In the genomic region with DNA sequence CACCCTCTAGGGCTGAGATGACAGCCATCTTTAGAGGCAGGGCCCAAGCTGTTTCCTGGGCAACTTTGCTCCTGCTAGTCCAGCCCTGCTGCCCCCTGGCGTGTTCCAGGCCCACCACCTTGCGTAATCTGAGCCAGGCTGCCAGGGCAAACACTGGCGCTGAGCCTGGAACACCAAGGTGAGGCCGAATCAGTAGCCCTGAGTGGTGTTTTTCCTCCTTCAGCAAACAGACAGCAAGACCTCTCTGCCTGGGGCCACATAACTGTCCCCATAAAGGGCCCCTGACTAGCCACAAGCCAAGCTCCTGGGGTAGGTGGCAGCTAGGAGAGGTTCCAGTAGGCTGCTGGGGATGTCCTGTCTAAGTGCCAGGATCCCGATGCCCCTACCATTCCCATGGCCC, we compare ENCODE assay signal across 8 mouse cellular contexts. TPM values are rescaled to one million over a fixed set of nuclear protein-coding genes. Genes with fewer than 3 reads are reported as not detected.
DNase-seq lines count a peak whose midpoint lies in the region; ATAC-seq and TF ChIP-seq lines count a peak whose summit lies in the region.

No protein-coding gene starts in this region.

- 46% methylated on average over 5 of the region's 5 CpGs for WGBS in heart, embryonic 11.5 days (ENCODE audit: insufficient replicate concordance)
- WGBS in limb, embryonic 10.5 days: 50% methylated on average over 5 of the region's 5 CpGs
- 66% methylated on average over 5 of the region's 5 CpGs for WGBS in neural tube, embryonic 15.5 days

- no peak; the same call in 1 of the 2 replicates for TF ChIP-seq CTCF in left cerebral cortex, adult 2 months (IDR thresholded peaks at IDR 0.05)

- DNase-seq in left cerebral cortex, adult 2 months (ENCODE audit: extremely low spot score in 1 of 2, low spot score in 2 of 2): no peak
- DNase-seq in left cerebral cortex, postnatal 36 days (ENCODE audit: low spot score in 2 of 2): no peak
- peak; percentile 86 for DNase-seq in cerebellum, adult 11-12 months
- DNase-seq in limb, embryonic 10.5 days (ENCODE audit: low spot score): no peak
- no peak for DNase-seq in spleen, postnatal 36 days (ENCODE audit: low spot score in 2 of 2)
- no peak for DNase-seq in B cell, adult 2 months

- intact Hi-C loops in left cerebral cortex, adult 2 months (cut with DNase I): no loop called here
- intact Hi-C loops in left cerebral cortex, postnatal 36 days (cut with DNase I): no loop called here

- H3K36me3 ChIP-seq in heart, embryonic 11.5 days (ENCODE audit: control insufficient read depth, insufficient read depth, low read length): peaks cover 19% of the 10 kb centered on the region
- H3K36me3 ChIP-seq in limb, embryonic 10.5 days: peaks cover 36% of the 10 kb centered on the region
- peaks cover 28% of the 10 kb centered on the region for H3K36me3 ChIP-seq in neural tube, embryonic 15.5 days

- peak overlapping the region; percentile 26; the same call in 1 of the 2 replicates for H3K4me3 ChIP-seq in left cerebral cortex, adult 2 months
- peak overlapping the region; percentile 97 for H3K4me3 ChIP-seq in heart, embryonic 11.5 days (ENCODE audit: low read depth, low read length)
- peak overlapping the region; percentile 11; the same call in 1 of the 2 replicates for H3K4me3 ChIP-seq in limb, embryonic 10.5 days
- no peak overlapping the region for H3K4me3 ChIP-seq in neural tube, embryonic 15.5 days (replicated peaks)

- ATAC-seq in heart, embryonic 11.5 days (replicated peaks; ENCODE audit: insufficient number of reproducible peaks, low FRiP score, low TSS enrichment): no peak
- no peak for ATAC-seq in neural tube, embryonic 15.5 days (ENCODE audit: low FRiP score)

- H3K4me2 ChIP-seq in heart, embryonic 11.5 days: peak overlapping the region; percentile 92
- 0 out of 2 replicates have a peak overlapping the region, but pooled peaks have one; percentile 4 for H3K4me2 ChIP-seq in neural tube, embryonic 15.5 days

- peak overlapping the region; percentile 40 for H3K27ac ChIP-seq in left cerebral cortex, adult 2 months
- H3K27ac ChIP-seq in heart, embryonic 11.5 days (ENCODE audit: low read depth, low read length): peak overlapping the region; percentile 46; the same call in 1 of the 2 replicates
- peak overlapping the region; percentile 96; the same call in 1 of the 2 replicates for H3K27ac ChIP-seq in limb, embryonic 10.5 days
- H3K27ac ChIP-seq in neural tube, embryonic 15.5 days (replicated peaks): no peak overlapping the region

- no peaks in the 10 kb centered on the region for H3K9me3 ChIP-seq in heart, embryonic 11.5 days (replicated peaks; ENCODE audit: control insufficient read depth, low read length)
- no peaks in the 10 kb centered on the region for H3K9me3 ChIP-seq in limb, embryonic 10.5 days (replicated peaks)
- H3K9me3 ChIP-seq in neural tube, embryonic 15.5 days (replicated peaks): no peaks in the 10 kb centered on the region

- H3K27me3 ChIP-seq in heart, embryonic 11.5 days (ENCODE audit: control insufficient read depth, insufficient read depth, low read length): no peaks in the 10 kb centered on the region
- peaks cover 16% of the 10 kb centered on the region for H3K27me3 ChIP-seq in limb, embryonic 10.5 days (ENCODE audit: low read depth, poor library complexity, severe bottlenecking)
- H3K27me3 ChIP-seq in neural tube, embryonic 15.5 days (replicated peaks): peaks cover 6% of the 10 kb centered on the region; the same call in 1 of the 2 replicates

- H3K4me1 ChIP-seq in heart, embryonic 11.5 days (ENCODE audit: control insufficient read depth, insufficient read depth, low read length): peaks cover 31% of the 10 kb centered on the region
- H3K4me1 ChIP-seq in limb, embryonic 10.5 days: peaks cover 37% of the 10 kb centered on the region
- H3K4me1 ChIP-seq in neural tube, embryonic 15.5 days: peaks cover 43% of the 10 kb centered on the region

- H3K9ac ChIP-seq in heart, embryonic 11.5 days (ENCODE audit: low read depth, low read length): peak overlapping the region; percentile 99
- no peak overlapping the region for H3K9ac ChIP-seq in neural tube, embryonic 15.5 days (replicated peaks)

RNA-seq across cellular contexts. Expression of a gene that starts 5.1 kb away (rescaled TPM):
- total RNA-seq in left cerebral cortex, adult 2 months (2021): 10 to 100 TPM; 38.0 to 40.7 TPM
- 10 to 100 TPM; 30.7 to 38.5 TPM for total RNA-seq in left cerebral cortex, postnatal 36 days (2021)
- 16.0 and 23.5 TPM in 2 replicates for polyA plus RNA-seq in heart, embryonic 11.5 days (2014; fragmentation: Nextera tagmentation; extraction: Ambion mirVana)
- 8.8 and 9.4 TPM in 2 replicates for polyA plus RNA-seq in limb, embryonic 10.5 days (2016; fragmentation: Nextera tagmentation; extraction: Ambion mirVana)
- polyA plus RNA-seq in neural tube, embryonic 15.5 days (2015; fragmentation: Nextera tagmentation; extraction: Ambion mirVana): 5.6 and 6.2 TPM in 2 replicates

RNA-seq across cellular contexts. Expression of a gene that starts 12.4 kb away (rescaled TPM):
- total RNA-seq in left cerebral cortex, adult 2 months (2021): 1 to 10 TPM; 5.3 to 6.8 TPM
- 1 to 10 TPM; 6.0 to 7.1 TPM for total RNA-seq in left cerebral cortex, postnatal 36 days (2021)
- polyA plus RNA-seq in heart, embryonic 11.5 days (2014; fragmentation: Nextera tagmentation; extraction: Ambion mirVana): 4.7 and 7.1 TPM in 2 replicates
- polyA plus RNA-seq in limb, embryonic 10.5 days (2016; fragmentation: Nextera tagmentation; extraction: Ambion mirVana): 7.6 and 13.2 TPM in 2 replicates
- 4.5 and 7.7 TPM in 2 replicates for polyA plus RNA-seq in neural tube, embryonic 15.5 days (2015; fragmentation: Nextera tagmentation; extraction: Ambion mirVana)

RNA-seq across cellular contexts. Expression of a gene that starts 28.9 kb away (rescaled TPM):
- 100 to 1,000 TPM; 152 to 157 TPM for total RNA-seq in left cerebral cortex, adult 2 months (2021)
- 100 to 1,000 TPM; 128 to 158 TPM for total RNA-seq in left cerebral cortex, postnatal 36 days (2021)
- 12.3 and 12.7 TPM in 2 replicates for polyA plus RNA-seq in heart, embryonic 11.5 days (2014; fragmentation: Nextera tagmentation; extraction: Ambion mirVana)
- 19.7 and 23.1 TPM in 2 replicates for polyA plus RNA-seq in limb, embryonic 10.5 days (2016; fragmentation: Nextera tagmentation; extraction: Ambion mirVana)
- 25.5 and 26.9 TPM in 2 replicates for polyA plus RNA-seq in neural tube, embryonic 15.5 days (2015; fragmentation: Nextera tagmentation; extraction: Ambion mirVana)

RNA-seq across cellular contexts. Expression of a gene that starts 57.2 kb away (rescaled TPM):
- total RNA-seq in left cerebral cortex, adult 2 months (2021): 10 to 100 TPM; 46.4 to 56.4 TPM
- 10 to 100 TPM; 52.9 to 65.7 TPM for total RNA-seq in left cerebral cortex, postnatal 36 days (2021)
- 13.3 and 15.7 TPM in 2 replicates for polyA plus RNA-seq in heart, embryonic 11.5 days (2014; fragmentation: Nextera tagmentation; extraction: Ambion mirVana)
- polyA plus RNA-seq in limb, embryonic 10.5 days (2016; fragmentation: Nextera tagmentation; extraction: Ambion mirVana): 21.0 and 25.6 TPM in 2 replicates
- 20.7 and 20.8 TPM in 2 replicates for polyA plus RNA-seq in neural tube, embryonic 15.5 days (2015; fragmentation: Nextera tagmentation; extraction: Ambion mirVana)

RNA-seq across cellular contexts. Expression of a gene that starts 59.3 kb away (rescaled TPM):
- total RNA-seq in left cerebral cortex, adult 2 months (2021): 10 to 100 TPM; 37.7 to 43.7 TPM
- 10 to 100 TPM; 36.4 to 39.6 TPM for total RNA-seq in left cerebral cortex, postnatal 36 days (2021)
- polyA plus RNA-seq in heart, embryonic 11.5 days (2014; fragmentation: Nextera tagmentation; extraction: Ambion mirVana): 11.3 and 15.6 TPM in 2 replicates
- 51.8 and 53.3 TPM in 2 replicates for polyA plus RNA-seq in limb, embryonic 10.5 days (2016; fragmentation: Nextera tagmentation; extraction: Ambion mirVana)
- 58.2 and 59.0 TPM in 2 replicates for polyA plus RNA-seq in neural tube, embryonic 15.5 days (2015; fragmentation: Nextera tagmentation; extraction: Ambion mirVana)
